Mouse (Mus musculus): ENCODE measurements around the gene Rab22a.
"Not testable (repeated sequence)": the region's sequence is repeated elsewhere in the genome, so short reads cannot be mapped to it uniquely, and the experiment has no call there.

Gene Rab22a

GRCm38 (mm10) chr2:173672328-173672896, 12.9 kb downstream of the Rab22a start:
- DNase-seq = no peak

GRCm38 (mm10) chr2:173673469-173673868, 13.9 kb downstream of the Rab22a start:
- no peak for DNase-seq

- no peak for DNase-seq
Measured at GRCm38 (mm10) chr2:173678593-173678992, 19.0 kb downstream of the Rab22a start.

- DNase-seq = peak; percentile 57
Measured at GRCm38 (mm10) chr2:173679217-173679616, 19.7 kb downstream of the Rab22a start.

- DNase-seq = no peak
Measured at GRCm38 (mm10) chr2:173680153-173680552, 20.6 kb downstream of the Rab22a start.

GRCm38 (mm10) chr2:173682773-173683172, 23.2 kb downstream of the Rab22a start:
- no peak for DNase-seq

GRCm38 (mm10) chr2:173685781-173686361, 26.3 kb downstream of the Rab22a start:
- peak; percentile 19 for DNase-seq

- no peak for DNase-seq
Measured at GRCm38 (mm10) chr2:173687363-173687762, 27.8 kb downstream of the Rab22a start.

- peak; percentile 28 for DNase-seq
Measured at GRCm38 (mm10) chr2:173689835-173690234, 30.3 kb downstream of the Rab22a start.

- no peak for DNase-seq
Measured at GRCm38 (mm10) chr2:173691748-173692147, 32.2 kb downstream of the Rab22a start.

GRCm38 (mm10) chr2:173692693-173693092, 33.1 kb downstream of the Rab22a start:
- DNase-seq = no peak

GRCm38 (mm10) chr2:173698850-173699249, 39.3 kb downstream of the Rab22a start:
- no peak for DNase-seq

- DNase-seq = no peak
Measured at GRCm38 (mm10) chr2:173702096-173702866, 42.7 kb downstream of the Rab22a start.

GRCm38 (mm10) chr2:173702867-173703237, 43.3 kb downstream of the Rab22a start:
- no peak for DNase-seq

GRCm38 (mm10) chr2:173705827-173706551, 46.4 kb downstream of the Rab22a start:
- no peak for DNase-seq

- DNase-seq = not testable (repeated sequence)
Measured at GRCm38 (mm10) chr2:173707626-173708025, 48.1 kb downstream of the Rab22a start.

GRCm38 (mm10) chr2:173710193-173710592, 50.6 kb downstream of the Rab22a start:
- no peak for DNase-seq

- DNase-seq = no peak
Measured at GRCm38 (mm10) chr2:173712656-173713055, 53.1 kb downstream of the Rab22a start.

- no peak for DNase-seq
Measured at GRCm38 (mm10) chr2:173713241-173713640, 53.7 kb downstream of the Rab22a start.

- no peak for DNase-seq
Measured at GRCm38 (mm10) chr2:173714620-173715218, 55.2 kb downstream of the Rab22a start.

GRCm38 (mm10) chr2:173716966-173717365, 57.4 kb downstream of the Rab22a start:
- DNase-seq = no peak

GRCm38 (mm10) chr2:173719115-173719514, 59.6 kb downstream of the Rab22a start, which contains the start of gene 1700010B08Rik:
Gene 1700010B08Rik (plus strand): TSS chr2:173719415.
- DNase-seq = not testable (repeated sequence)

Measured in lung, postnatal 36 days (tissue).